Mouse (Mus musculus): ENCODE results near the gene Unc80. TPM values are rescaled to one million over a fixed set of nuclear protein-coding genes. Genes with fewer than 3 reads are reported as not detected.

The Unc80 gene
- total RNA-seq, 2 experiments from 2014 or later, result not detected

DNA sequence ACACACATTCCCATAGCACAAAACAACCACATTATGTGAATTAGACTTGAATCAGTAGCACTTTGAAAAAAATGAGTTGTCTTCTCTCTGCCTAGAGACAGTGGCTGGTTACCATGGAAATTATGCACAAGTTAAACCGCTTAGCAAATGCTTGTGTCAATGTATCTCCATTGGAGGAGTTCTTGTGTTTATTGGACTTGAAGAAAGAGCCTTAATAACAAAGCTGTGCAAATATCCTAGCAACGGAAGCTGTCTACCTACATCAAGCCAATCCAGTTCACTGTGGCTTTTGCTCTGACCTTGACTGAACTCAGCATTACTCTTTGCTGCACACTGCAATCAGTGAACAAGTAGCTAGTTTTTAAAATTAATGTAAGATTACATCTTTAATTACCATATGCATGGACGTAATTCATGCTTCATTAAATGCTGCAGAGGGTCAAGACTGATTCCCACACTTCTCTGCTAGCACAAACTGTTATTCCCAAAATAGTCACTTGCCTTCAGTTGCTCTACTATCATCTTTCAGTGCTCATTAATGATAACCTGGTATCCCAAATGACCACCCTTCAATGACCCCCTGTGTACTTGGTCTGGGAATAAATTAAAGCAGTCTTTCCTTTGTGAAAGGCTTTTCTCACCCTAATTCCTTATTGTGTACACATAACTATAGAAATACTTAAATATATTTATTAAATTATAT, 27.3 kb downstream of the Unc80 start:
- Histone ChIP-seq H3K27ac (no peak overlapping the region), H3K4me3 (no peak overlapping the region)
- intact Hi-C loops (cut with DNase I), result no loop called here
- no peak for TF ChIP-seq CTCF (IDR thresholded peaks at IDR 0.05)
- no peak for DNase-seq

GRCm38 (mm10) chr1:66550812-66551211, 82.6 kb downstream of the Unc80 start:
- intact Hi-C loops (cut with DNase I), result no loop called here
- DNase-seq, result no peak
- Histone ChIP-seq H3K4me3 (no peak overlapping the region), H3K27ac (no peak overlapping the region)
- no peak for TF ChIP-seq CTCF (IDR thresholded peaks at IDR 0.05)

GRCm38 (mm10) chr1:66552396-66552966, 84.3 kb downstream of the Unc80 start:
- no peak for DNase-seq
- no peak overlapping the region for H3K4me3 ChIP-seq
- intact Hi-C loops (cut with DNase I), result no loop called here
- TF ChIP-seq CTCF (IDR thresholded peaks at IDR 0.05), result no peak
- no peak overlapping the region for H3K27ac ChIP-seq

GRCm38 (mm10) chr1:66561636-66562270, 93.6 kb downstream of the Unc80 start:
- no peak for DNase-seq
- intact Hi-C loops (cut with DNase I), result no loop called here
- Histone ChIP-seq H3K27ac (no peak overlapping the region), H3K4me3 (no peak overlapping the region)
- TF ChIP-seq CTCF (IDR thresholded peaks at IDR 0.05), result no peak

GRCm38 (mm10) chr1:66562332-66562731, 94.2 kb downstream of the Unc80 start:
- H3K4me3 ChIP-seq, result no peak overlapping the region
- H3K27ac ChIP-seq, result no peak overlapping the region
- no peak for TF ChIP-seq CTCF (IDR thresholded peaks at IDR 0.05)
- intact Hi-C loops (cut with DNase I), result no loop called here
- no peak for DNase-seq

- intact Hi-C loops (cut with DNase I), result no loop called here
- TF ChIP-seq CTCF (IDR thresholded peaks at IDR 0.05), result no peak
- Histone ChIP-seq H3K4me3 (no peak overlapping the region), H3K27ac (no peak overlapping the region)
- no peak for DNase-seq
Measured at GRCm38 (mm10) chr1:66569736-66570135, 101.6 kb downstream of the Unc80 start.

DNA sequence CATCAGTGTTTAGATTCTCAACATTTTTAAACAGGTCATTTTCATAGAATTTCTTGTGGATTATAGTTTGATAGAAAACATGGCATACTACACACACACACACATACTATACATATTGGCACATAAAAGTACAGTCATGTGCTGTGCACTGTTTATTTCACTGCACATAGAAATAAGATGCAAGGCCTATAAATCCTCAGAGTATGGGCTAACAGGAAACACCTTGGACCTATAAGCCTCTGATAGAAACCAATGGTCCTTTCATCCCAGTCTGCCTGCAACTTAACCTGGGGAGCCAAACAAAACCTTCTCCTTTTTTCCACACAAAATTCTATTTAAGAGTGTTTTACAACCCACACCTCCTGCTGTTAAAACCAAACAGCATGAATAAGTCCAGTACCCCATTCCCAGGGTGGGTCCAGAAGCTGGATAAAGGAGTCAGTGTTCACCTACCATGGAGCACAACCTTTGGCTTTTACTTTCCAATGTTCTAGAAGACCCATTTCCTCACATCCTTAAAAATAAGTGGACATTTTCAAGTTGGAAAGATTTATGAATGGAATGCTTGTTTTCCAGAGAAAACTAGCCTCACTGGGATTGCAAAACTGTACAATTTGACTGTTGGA, 129.1 kb downstream of the Unc80 start:
- TF ChIP-seq CTCF (IDR thresholded peaks at IDR 0.05), result no peak
- H3K4me3 ChIP-seq, result no peak overlapping the region
- intact Hi-C loops (cut with DNase I), result no loop called here
- no peak for DNase-seq
- H3K27ac ChIP-seq, result no peak overlapping the region

- H3K27ac ChIP-seq, result no peak overlapping the region
- TF ChIP-seq CTCF (IDR thresholded peaks at IDR 0.05), result no peak
- no peak overlapping the region for H3K4me3 ChIP-seq
- DNase-seq, result no peak
- intact Hi-C loops (cut with DNase I), result no loop called here
Measured at GRCm38 (mm10) chr1:66608304-66608703, 140.1 kb downstream of the Unc80 start.

- no peak for DNase-seq
- intact Hi-C loops (cut with DNase I), result no loop called here
- Histone ChIP-seq H3K4me3 (no peak overlapping the region), H3K27ac (no peak overlapping the region)
- TF ChIP-seq CTCF (IDR thresholded peaks at IDR 0.05), result no peak
Measured at GRCm38 (mm10) chr1:66617188-66617587, 149.0 kb downstream of the Unc80 start.

DNA sequence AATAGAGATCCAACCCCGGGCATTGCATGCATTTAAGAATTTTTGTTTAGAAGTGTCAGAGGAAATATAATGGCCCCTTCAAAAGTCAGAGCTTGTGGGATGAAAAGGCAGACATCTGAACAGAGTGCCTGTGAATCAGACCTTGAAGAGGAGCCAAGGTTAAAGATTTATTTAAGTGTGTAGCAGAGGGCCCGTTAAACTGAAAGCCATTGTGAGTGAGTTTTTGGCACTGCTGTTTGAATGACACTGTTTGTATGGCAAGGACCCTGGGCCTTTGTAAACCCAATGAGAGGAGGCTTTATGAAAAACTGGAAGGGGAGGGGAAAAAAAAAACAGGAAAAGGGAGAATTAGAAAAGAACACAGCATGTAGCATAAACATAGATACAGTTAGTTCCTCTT, 170.0 kb downstream of the Unc80 start:
- no peak overlapping the region for H3K27ac ChIP-seq
- TF ChIP-seq CTCF (IDR thresholded peaks at IDR 0.05), result no peak
- no peak for DNase-seq
- intact Hi-C loops (cut with DNase I), result no loop called here
- no peak overlapping the region for H3K4me3 ChIP-seq

DNA sequence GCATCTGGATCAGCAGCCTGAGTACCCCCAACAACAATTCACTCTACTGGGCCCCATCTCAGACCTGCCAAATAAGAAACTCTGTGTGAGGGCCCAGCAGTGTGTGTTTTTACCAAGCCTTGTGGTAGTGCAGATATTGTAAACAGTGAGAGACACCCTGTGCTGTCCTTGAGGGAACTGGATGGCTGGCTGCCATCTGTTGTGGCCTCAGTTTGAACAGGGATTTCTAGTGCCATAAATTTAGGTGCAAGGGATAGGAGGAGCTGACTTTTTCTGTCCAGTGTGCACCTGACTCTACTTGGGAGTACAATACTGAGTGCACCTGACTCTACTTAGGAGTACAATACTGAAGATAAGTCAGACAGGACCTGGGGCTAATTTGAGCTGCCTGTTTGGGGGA, 178.7 kb downstream of the Unc80 start:
- TF ChIP-seq CTCF (IDR thresholded peaks at IDR 0.05), result no peak
- intact Hi-C loops (cut with DNase I), result no loop called here
- Histone ChIP-seq H3K27ac (no peak overlapping the region), H3K4me3 (no peak overlapping the region)
- no peak for DNase-seq

GRCm38 (mm10) chr1:66649568-66649967, 181.4 kb downstream of the Unc80 start:
- DNase-seq, result no peak
- H3K4me3 ChIP-seq, result no peak overlapping the region
- H3K27ac ChIP-seq, result no peak overlapping the region
- intact Hi-C loops (cut with DNase I), result no loop called here
- TF ChIP-seq CTCF (IDR thresholded peaks at IDR 0.05), result no peak

- Histone ChIP-seq H3K27ac (no peak overlapping the region), H3K4me3 (no peak overlapping the region)
- no peak for DNase-seq
- TF ChIP-seq CTCF (IDR thresholded peaks at IDR 0.05), result no peak
- intact Hi-C loops (cut with DNase I), result loop anchor here (10.0 kb wide), 1 partner anchor 545 kb away; no protein-coding TSS in a partner anchor
Measured at GRCm38 (mm10) chr1:66650006-66650405, 181.8 kb downstream of the Unc80 start.
